ENCODE assay signal across 7 mouse cellular contexts in the genomic region with DNA sequence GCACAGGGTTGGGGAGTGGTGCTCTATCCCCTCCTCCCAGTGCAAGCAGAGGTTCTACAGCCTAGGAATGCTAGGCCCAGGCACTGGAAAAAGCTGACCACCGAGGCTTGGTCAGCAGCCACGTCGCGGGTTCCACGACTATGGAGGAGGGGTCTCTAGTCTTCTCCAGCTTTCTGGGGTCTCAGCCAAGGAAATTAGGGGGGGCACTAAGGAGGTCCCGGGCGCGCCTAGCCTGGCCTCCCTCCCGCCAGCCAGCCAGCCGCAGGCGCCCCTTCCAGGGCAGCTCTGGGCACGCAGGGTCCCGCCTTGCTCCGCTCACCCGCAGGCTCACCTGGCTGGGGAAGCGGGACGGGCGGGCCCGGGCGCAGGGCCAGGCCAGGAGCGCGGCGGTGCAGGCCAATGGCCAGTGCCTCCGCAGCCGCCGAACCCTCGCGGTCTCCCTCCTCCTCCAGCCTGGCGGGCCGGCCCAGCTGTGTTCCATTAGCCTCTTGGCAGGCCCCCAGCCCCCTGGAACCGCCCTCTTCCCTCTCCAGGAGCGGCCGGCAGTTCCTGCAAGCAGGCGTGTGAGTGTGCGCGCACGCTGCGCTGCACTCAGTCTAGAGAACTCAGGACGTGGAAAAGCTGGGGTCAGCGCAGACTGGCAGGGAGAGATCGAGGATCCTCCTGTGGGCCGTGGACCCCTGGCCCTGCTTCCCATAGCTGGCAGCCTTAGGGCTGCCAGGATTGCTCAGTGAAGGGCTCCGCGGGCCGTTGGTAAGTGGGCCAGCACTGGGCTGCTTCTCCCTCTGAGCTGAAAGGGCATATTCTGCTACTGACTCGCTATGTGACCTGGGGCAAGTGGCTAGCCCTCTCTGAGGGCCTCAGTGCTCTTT. TPM values are rescaled to one million over a fixed set of nuclear protein-coding genes. Genes with fewer than 3 reads are reported as not detected.
DNase-seq lines count a peak whose midpoint lies in the region; ATAC-seq lines count a peak whose summit lies in the region.

A gene (plus strand): TSS at position 510 of the 872 bp plus-strand sequence.

- H3K4me2 ChIP-seq in embryonic facial prominence, embryonic 12.5 days (replicated peaks), result peak within 1 kb of the TSS; percentile 72
- H3K4me2 ChIP-seq in intestine, embryonic 16.5 days (ENCODE audit: low read depth, low read length), result peak within 1 kb of the TSS; percentile 80
- H3K4me2 ChIP-seq in midbrain, embryonic 13.5 days (replicated peaks), result peak within 1 kb of the TSS; percentile 67
- peak within 1 kb of the TSS; percentile 83 for H3K4me2 ChIP-seq in stomach, embryonic 14.5 days (replicated peaks; ENCODE audit: low read depth, low read length)

- peak within 1 kb of the TSS; percentile 95 for H3K27ac ChIP-seq in embryonic facial prominence, embryonic 12.5 days
- H3K27ac ChIP-seq in intestine, embryonic 16.5 days (ENCODE audit: low read length), result peak within 1 kb of the TSS; percentile 94
- peak within 1 kb of the TSS; percentile 98 for H3K27ac ChIP-seq in limb, embryonic 10.5 days
- H3K27ac ChIP-seq in midbrain, embryonic 13.5 days, result peak within 1 kb of the TSS; percentile 39; the same call in 1 of the 2 replicates
- H3K27ac ChIP-seq in stomach, embryonic 14.5 days (ENCODE audit: low read length), result peak within 1 kb of the TSS; percentile 93

- no peaks in the 10 kb centered on the region for H3K36me3 ChIP-seq in embryonic facial prominence, embryonic 12.5 days
- H3K36me3 ChIP-seq in intestine, embryonic 16.5 days (ENCODE audit: control insufficient read depth, insufficient read depth, low read length), result no peaks in the 10 kb centered on the region
- H3K36me3 ChIP-seq in limb, embryonic 10.5 days, result peaks cover 4% of the 10 kb centered on the region; the same call in 1 of the 2 replicates
- no peaks in the 10 kb centered on the region for H3K36me3 ChIP-seq in midbrain, embryonic 13.5 days
- H3K36me3 ChIP-seq in stomach, embryonic 14.5 days (ENCODE audit: control insufficient read depth, insufficient read depth, low read length), result peaks cover 3% of the 10 kb centered on the region; the same call in 1 of the 2 replicates

- peak; percentile 87 for ATAC-seq in embryonic facial prominence, embryonic 12.5 days (ENCODE audit: insufficient number of reproducible peaks, insufficient read depth, low FRiP score, low TSS enrichment)
- peak; percentile 86 for ATAC-seq in intestine, embryonic 16.5 days
- ATAC-seq in midbrain, embryonic 13.5 days, result peak; percentile 65
- ATAC-seq in stomach, embryonic 14.5 days (ENCODE audit: insufficient number of reproducible peaks, insufficient read depth, low FRiP score, low read depth), result peak; percentile 88

- under 1% methylated on average over 43 of the region's 46 CpGs for WGBS in embryonic facial prominence, embryonic 12.5 days
- WGBS in intestine, embryonic 16.5 days, result 3% methylated on average over 46 of the region's 46 CpGs
- WGBS in limb, embryonic 10.5 days, result under 1% methylated on average over 45 of the region's 46 CpGs
- WGBS in midbrain, embryonic 13.5 days, result 2% methylated on average over 38 of the region's 46 CpGs
- 2% methylated on average over 43 of the region's 46 CpGs for WGBS in stomach, embryonic 14.5 days

- H3K9ac ChIP-seq in embryonic facial prominence, embryonic 12.5 days, result peak within 1 kb of the TSS; percentile 70
- peak within 1 kb of the TSS; percentile 80 for H3K9ac ChIP-seq in intestine, embryonic 16.5 days (ENCODE audit: low read depth, low read length)
- peak within 1 kb of the TSS; percentile 59 for H3K9ac ChIP-seq in midbrain, embryonic 13.5 days (replicated peaks)
- H3K9ac ChIP-seq in stomach, embryonic 14.5 days (replicated peaks; ENCODE audit: low read depth, low read length), result peak within 1 kb of the TSS; percentile 43

- peak; percentile 65 to 78 for DNase-seq in adrenal gland, postnatal 4 days (ENCODE audit: low spot score in 2 of 2)
- peak; percentile 99 for DNase-seq in heart, adult 11 months
- peak; percentile 96 for DNase-seq in limb, embryonic 10.5 days (ENCODE audit: low spot score)

- H3K4me1 ChIP-seq in embryonic facial prominence, embryonic 12.5 days, result peaks cover 65% of the 10 kb centered on the region
- peaks cover 36% of the 10 kb centered on the region for H3K4me1 ChIP-seq in intestine, embryonic 16.5 days (ENCODE audit: control insufficient read depth, insufficient read depth, low read length)
- H3K4me1 ChIP-seq in limb, embryonic 10.5 days, result peaks cover 71% of the 10 kb centered on the region
- peaks cover 23% of the 10 kb centered on the region for H3K4me1 ChIP-seq in midbrain, embryonic 13.5 days (replicated peaks)
- peaks cover 46% of the 10 kb centered on the region for H3K4me1 ChIP-seq in stomach, embryonic 14.5 days (ENCODE audit: control insufficient read depth, insufficient read depth, low read length)

- no peaks in the 10 kb centered on the region for H3K9me3 ChIP-seq in embryonic facial prominence, embryonic 12.5 days
- no peaks in the 10 kb centered on the region for H3K9me3 ChIP-seq in intestine, embryonic 16.5 days (ENCODE audit: control insufficient read depth, low read length)
- no peaks in the 10 kb centered on the region for H3K9me3 ChIP-seq in limb, embryonic 10.5 days (replicated peaks)
- H3K9me3 ChIP-seq in midbrain, embryonic 13.5 days, result no peaks in the 10 kb centered on the region
- H3K9me3 ChIP-seq in stomach, embryonic 14.5 days (ENCODE audit: control insufficient read depth, low read depth, low read length), result no peaks in the 10 kb centered on the region

- peak within 1 kb of the TSS; percentile 45 for H3K4me3 ChIP-seq in embryonic facial prominence, embryonic 12.5 days
- peak within 1 kb of the TSS; percentile 55 for H3K4me3 ChIP-seq in intestine, embryonic 16.5 days (ENCODE audit: low read length)
- H3K4me3 ChIP-seq in limb, embryonic 10.5 days, result peak within 1 kb of the TSS; percentile 58
- H3K4me3 ChIP-seq in midbrain, embryonic 13.5 days (replicated peaks), result peak within 1 kb of the TSS; percentile 34
- H3K4me3 ChIP-seq in stomach, embryonic 14.5 days (ENCODE audit: low read depth, low read length), result peak within 1 kb of the TSS; percentile 49

- H3K27me3 ChIP-seq in embryonic facial prominence, embryonic 12.5 days, result no peaks in the 10 kb centered on the region
- no peaks in the 10 kb centered on the region for H3K27me3 ChIP-seq in intestine, embryonic 16.5 days (replicated peaks; ENCODE audit: control insufficient read depth, insufficient read depth, low read length)
- peaks cover 19% of the 10 kb centered on the region for H3K27me3 ChIP-seq in limb, embryonic 10.5 days (ENCODE audit: low read depth, poor library complexity, severe bottlenecking)
- peaks cover 11% of the 10 kb centered on the region; the same call in 1 of the 2 replicates for H3K27me3 ChIP-seq in midbrain, embryonic 13.5 days
- no peaks in the 10 kb centered on the region for H3K27me3 ChIP-seq in stomach, embryonic 14.5 days (ENCODE audit: control insufficient read depth, insufficient read depth, low read length)

RNA-seq across cellular contexts. Expression of the gene that starts here (rescaled TPM):
- 10 to 100 TPM; 62.1 to 69.1 TPM for total RNA-seq in adrenal gland, postnatal 4 days (2021)
- polyA plus RNA-seq in embryonic facial prominence, embryonic 12.5 days (2016; fragmentation: Nextera tagmentation; extraction: Ambion mirVana), result 40.3 and 46.2 TPM in 2 replicates
- 36.3 and 45.1 TPM in 2 replicates for polyA plus RNA-seq in intestine, embryonic 16.5 days (2015; fragmentation: Nextera tagmentation; extraction: Ambion mirVana)
- 3.9 and 10.2 TPM in 2 replicates for polyA plus RNA-seq in limb, embryonic 10.5 days (2016; fragmentation: Nextera tagmentation; extraction: Ambion mirVana)
- 2.9 and 3.4 TPM in 2 replicates for polyA plus RNA-seq in midbrain, embryonic 13.5 days (2015; fragmentation: Nextera tagmentation; extraction: Ambion mirVana)
- polyA plus RNA-seq in stomach, embryonic 14.5 days (2014; fragmentation: Nextera tagmentation; extraction: Ambion mirVana), result 80.0 and 95.1 TPM in 2 replicates

Comparison
In these comparisons a context has a peak if more than half of its experiments do, and no peak if none do; other contexts are left out.
1. Peak in every context shown above with its lines: DNase-seq, ATAC-seq, H3K4me3 ChIP-seq and H3K27ac ChIP-seq.
2. H3K27ac ChIP-seq: peak in every context shown above with its lines; median percentile 98 in limb, embryonic 10.5 days; 95 in embryonic facial prominence, embryonic 12.5 days; 94 in intestine, embryonic 16.5 days; 93 in stomach, embryonic 14.5 days; 39 in midbrain, embryonic 13.5 days.